Mouse (Mus musculus): Measurements from ENCODE around the gene Igfbp6. TPM values are rescaled to one million over a fixed set of nuclear protein-coding genes. Genes with fewer than 3 reads are reported as not detected.

Gene Igfbp6
- total RNA-seq, 1 experiment from 2014 or later: 0.15 TPM

- ATAC-seq (replicated peaks in 1 of 2; ENCODE audit: insufficient read depth in 1 of 2, low FRiP score in 2 of 2, low TSS enrichment in 1 of 2, low read depth in 1 of 2, poor library complexity in 2 of 2, severe bottlenecking in 2 of 2): no peak
These were observed 37.3 kb upstream of the Igfbp6 start for GRCm38 (mm10) chr15:102106754-102107456.

- peak; percentile 30 to 48; a peak in 1 of 4 replicates for ATAC-seq (replicated peaks in 1 of 2; ENCODE audit: insufficient read depth in 1 of 2, low FRiP score in 2 of 2, low TSS enrichment in 1 of 2, low read depth in 1 of 2, poor library complexity in 2 of 2, severe bottlenecking in 2 of 2)
These were observed 36.2 kb upstream of the Igfbp6 start for GRCm38 (mm10) chr15:102107689-102108573.

DNA sequence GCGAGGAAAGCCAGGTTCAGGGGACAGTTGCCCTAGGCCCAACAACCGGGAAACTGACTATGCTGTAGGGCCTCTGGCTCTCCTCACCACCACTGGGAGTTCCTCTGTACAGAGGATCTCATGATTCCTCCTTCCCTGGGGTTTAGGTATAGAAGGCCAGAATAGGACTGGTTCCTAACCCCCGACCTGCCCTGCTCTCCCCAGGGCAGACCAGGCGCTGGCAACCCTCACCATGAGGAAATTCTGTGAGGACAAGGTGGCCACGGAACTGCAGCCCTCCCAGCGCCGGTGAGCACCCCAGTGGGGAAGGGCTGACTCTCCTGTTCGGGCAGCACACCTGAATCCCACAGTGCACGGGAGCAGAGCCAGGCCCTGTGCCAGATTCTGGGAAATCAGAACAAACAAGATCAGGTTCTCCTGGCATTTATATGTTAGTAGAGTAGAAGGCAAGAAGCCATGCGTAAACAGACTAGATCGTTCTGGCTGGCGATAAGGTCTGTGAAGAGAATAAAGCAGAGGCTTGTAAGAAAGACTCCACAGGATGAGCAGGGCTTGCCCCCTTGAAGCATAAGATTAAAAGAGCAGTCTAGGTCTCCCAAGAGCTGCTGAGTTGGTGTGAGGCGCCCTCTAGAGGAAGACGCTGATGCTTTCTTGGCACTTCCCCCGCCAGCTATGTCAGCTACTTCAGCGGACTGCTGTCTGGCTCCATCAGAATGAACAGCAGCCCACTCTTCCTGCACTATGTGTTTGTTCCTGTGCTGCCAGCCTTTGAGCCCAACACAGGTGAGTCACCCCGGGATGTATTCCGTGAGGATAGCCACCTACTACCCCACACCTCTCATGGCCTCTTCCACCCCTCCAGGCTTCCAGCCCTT lies 35.3 kb upstream of the Igfbp6 start:
- peak; percentile 54 to 75; a peak in 3 of 4 replicates for ATAC-seq (replicated peaks in 1 of 2; ENCODE audit: insufficient read depth in 1 of 2, low FRiP score in 2 of 2, low TSS enrichment in 1 of 2, low read depth in 1 of 2, poor library complexity in 2 of 2, severe bottlenecking in 2 of 2)

GRCm38 (mm10) chr15:102110271-102110670 lies 33.9 kb upstream of the Igfbp6 start:
- no peak for ATAC-seq (replicated peaks in 1 of 2; ENCODE audit: insufficient read depth in 1 of 2, low FRiP score in 2 of 2, low TSS enrichment in 1 of 2, low read depth in 1 of 2, poor library complexity in 2 of 2, severe bottlenecking in 2 of 2)

GRCm38 (mm10) chr15:102110701-102111494 lies 33.3 kb upstream of the Igfbp6 start:
- ATAC-seq (replicated peaks in 1 of 2; ENCODE audit: insufficient read depth in 1 of 2, low FRiP score in 2 of 2, low TSS enrichment in 1 of 2, low read depth in 1 of 2, poor library complexity in 2 of 2, severe bottlenecking in 2 of 2): no peak

- ATAC-seq (replicated peaks in 1 of 2; ENCODE audit: insufficient read depth in 1 of 2, low FRiP score in 2 of 2, low TSS enrichment in 1 of 2, low read depth in 1 of 2, poor library complexity in 2 of 2, severe bottlenecking in 2 of 2): no peak
These were observed 32.7 kb upstream of the Igfbp6 start for GRCm38 (mm10) chr15:102111495-102111829.

DNA sequence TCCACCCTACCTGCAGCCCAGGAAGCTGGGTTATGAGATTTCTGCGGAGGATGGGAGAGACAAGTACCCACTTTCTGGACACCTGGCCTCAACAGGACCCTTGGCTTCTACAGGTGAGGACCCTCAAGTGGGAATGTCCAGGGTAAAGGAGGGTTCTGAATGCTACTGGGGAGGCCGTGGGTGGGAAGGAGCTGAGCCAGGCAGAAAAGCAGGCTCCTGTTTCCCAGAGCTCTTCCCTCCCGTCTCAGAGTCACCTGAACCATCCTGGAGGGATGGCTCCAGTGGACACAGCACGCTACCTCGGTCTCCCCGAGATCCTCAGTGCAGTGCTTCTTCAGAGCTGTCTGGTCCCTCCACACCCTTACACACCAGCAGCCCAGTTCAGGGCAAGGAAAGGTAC lies 32.0 kb upstream of the Igfbp6 start:
- no peak for ATAC-seq (replicated peaks in 1 of 2; ENCODE audit: insufficient read depth in 1 of 2, low FRiP score in 2 of 2, low TSS enrichment in 1 of 2, low read depth in 1 of 2, poor library complexity in 2 of 2, severe bottlenecking in 2 of 2)

GRCm38 (mm10) chr15:102112827-102113226 lies 31.3 kb upstream of the Igfbp6 start:
- no peak for ATAC-seq (replicated peaks in 1 of 2; ENCODE audit: insufficient read depth in 1 of 2, low FRiP score in 2 of 2, low TSS enrichment in 1 of 2, low read depth in 1 of 2, poor library complexity in 2 of 2, severe bottlenecking in 2 of 2)

- no peak for ATAC-seq (replicated peaks in 1 of 2; ENCODE audit: insufficient read depth in 1 of 2, low FRiP score in 2 of 2, low TSS enrichment in 1 of 2, low read depth in 1 of 2, poor library complexity in 2 of 2, severe bottlenecking in 2 of 2)
These were observed 30.5 kb upstream of the Igfbp6 start for GRCm38 (mm10) chr15:102113674-102114073.

DNA sequence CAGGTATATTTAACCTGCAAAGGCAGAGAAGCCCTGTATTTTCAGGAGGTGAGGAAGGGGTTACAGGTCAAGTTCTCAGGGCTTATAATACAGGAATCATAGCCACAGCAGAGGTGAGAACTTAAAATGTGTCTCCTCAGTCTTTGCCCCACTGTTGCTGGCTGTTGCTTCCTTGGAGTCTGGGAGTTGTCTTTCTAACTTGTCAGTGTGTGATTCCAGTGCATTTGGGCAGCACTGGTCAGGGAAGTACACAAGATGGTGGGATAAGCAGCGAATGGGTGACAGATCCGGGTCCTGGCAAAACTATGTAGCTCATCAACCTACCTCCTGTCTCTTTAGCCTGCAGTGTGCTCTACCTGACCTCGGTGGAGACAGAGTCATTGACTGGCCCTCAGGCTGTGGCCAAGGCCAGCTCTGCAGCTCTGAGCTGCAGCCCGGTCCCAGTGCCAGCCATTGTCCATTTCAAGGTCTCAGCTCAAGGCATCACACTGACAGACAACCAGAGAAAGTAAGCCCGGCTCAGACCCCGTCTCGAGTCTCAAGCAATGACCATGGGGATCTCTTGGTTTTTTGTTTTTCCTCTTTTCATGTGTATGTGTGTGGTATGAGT lies 29.4 kb upstream of the Igfbp6 start:
- no peak for ATAC-seq (replicated peaks in 1 of 2; ENCODE audit: insufficient read depth in 1 of 2, low FRiP score in 2 of 2, low TSS enrichment in 1 of 2, low read depth in 1 of 2, poor library complexity in 2 of 2, severe bottlenecking in 2 of 2)

DNA sequence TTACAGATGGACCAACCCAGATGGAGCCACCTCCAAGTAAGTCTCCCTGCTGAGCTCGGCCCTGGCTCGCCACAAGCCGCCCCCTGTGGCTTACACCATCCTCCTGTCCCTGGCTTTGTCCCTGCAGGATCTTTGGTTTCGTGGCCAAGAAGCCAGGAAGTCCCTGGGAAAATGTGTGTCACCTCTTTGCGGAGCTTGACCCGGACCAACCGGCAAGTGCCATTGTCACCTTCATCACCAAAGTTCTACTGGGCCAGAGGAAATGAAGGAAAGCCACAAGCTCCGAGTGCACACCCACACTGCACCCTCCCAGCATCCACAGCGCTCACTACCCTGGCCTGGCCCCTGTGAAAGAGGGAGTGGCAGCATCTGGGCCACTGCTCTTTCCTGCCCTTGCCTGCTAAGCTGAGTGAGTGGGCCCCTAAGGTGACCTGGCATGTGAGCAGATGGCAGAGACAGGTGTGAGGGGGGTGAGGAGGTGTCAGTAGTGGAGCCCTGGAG lies 28.4 kb upstream of the Igfbp6 start:
- peak; percentile 61 to 70 for ATAC-seq (replicated peaks in 1 of 2; ENCODE audit: insufficient read depth in 1 of 2, low FRiP score in 2 of 2, low TSS enrichment in 1 of 2, low read depth in 1 of 2, poor library complexity in 2 of 2, severe bottlenecking in 2 of 2)

- ATAC-seq (replicated peaks in 1 of 2; ENCODE audit: insufficient read depth in 1 of 2, low FRiP score in 2 of 2, low TSS enrichment in 1 of 2, low read depth in 1 of 2, poor library complexity in 2 of 2, severe bottlenecking in 2 of 2): no peak
These were observed 27.3 kb upstream of the Igfbp6 start for GRCm38 (mm10) chr15:102116753-102117415.

- ATAC-seq (replicated peaks in 1 of 2; ENCODE audit: insufficient read depth in 1 of 2, low FRiP score in 2 of 2, low TSS enrichment in 1 of 2, low read depth in 1 of 2, poor library complexity in 2 of 2, severe bottlenecking in 2 of 2): 0 out of 4 replicates have a peak, but pooled peaks of 1 of the 2 experiments have one; percentile 17
These were observed 26.4 kb upstream of the Igfbp6 start for GRCm38 (mm10) chr15:102117461-102118443.

- ATAC-seq (replicated peaks in 1 of 2; ENCODE audit: insufficient read depth in 1 of 2, low FRiP score in 2 of 2, low TSS enrichment in 1 of 2, low read depth in 1 of 2, poor library complexity in 2 of 2, severe bottlenecking in 2 of 2): no peak
These were observed 25.6 kb upstream of the Igfbp6 start for GRCm38 (mm10) chr15:102118591-102118990.
